Mouse (Mus musculus): ENCODE data around the gene Pkd1l2.

Gene Pkd1l2

GRCm38 (mm10) chr8:117082399-117082872 is at the start of gene Pkd1l2:
Pkd1l2 (minus strand) TSS chr8:117082449.
- DNase-seq = no peak

GRCm38 (mm10) chr8:117127063-117127462 is 44.8 kb upstream of the Pkd1l2 start:
- DNase-seq = no peak

GRCm38 (mm10) chr8:117126411-117126810 is 44.2 kb upstream of the Pkd1l2 start:
- DNase-seq = no peak

GRCm38 (mm10) chr8:117125854-117126253 is 43.6 kb upstream of the Pkd1l2 start:
- DNase-seq = no peak

- DNase-seq = no peak
These were observed 41.8 kb upstream of the Pkd1l2 start for GRCm38 (mm10) chr8:117123850-117124633.

GRCm38 (mm10) chr8:117121277-117121676 is 39.0 kb upstream of the Pkd1l2 start:
- DNase-seq = peak in 1 of 2 experiments; percentile 33

- DNase-seq = no peak
These were observed 36.2 kb upstream of the Pkd1l2 start for GRCm38 (mm10) chr8:117118409-117118808.

GRCm38 (mm10) chr8:117116534-117116933 is 34.3 kb upstream of the Pkd1l2 start:
- DNase-seq = no peak

- peak; percentile 62 to 64 for DNase-seq
These were observed 33.6 kb upstream of the Pkd1l2 start for GRCm38 (mm10) chr8:117115676-117116446.

GRCm38 (mm10) chr8:117115094-117115493 is 32.8 kb upstream of the Pkd1l2 start:
- DNase-seq = no peak

GRCm38 (mm10) chr8:117112261-117112660 is 30.0 kb upstream of the Pkd1l2 start:
- DNase-seq = no peak

GRCm38 (mm10) chr8:117111641-117112040 is 29.4 kb upstream of the Pkd1l2 start:
- peak; percentile 45 to 73 for DNase-seq

GRCm38 (mm10) chr8:117109801-117110390 is 27.6 kb upstream of the Pkd1l2 start:
- DNase-seq = peak; percentile 55 to 79

- no peak for DNase-seq
These were observed 26.9 kb upstream of the Pkd1l2 start for GRCm38 (mm10) chr8:117109018-117109711.

GRCm38 (mm10) chr8:117107533-117107932 is 25.3 kb upstream of the Pkd1l2 start:
- peak; percentile 56 to 75 for DNase-seq

- DNase-seq = peak; percentile 40 to 53
These were observed 15.4 kb upstream of the Pkd1l2 start for GRCm38 (mm10) chr8:117097564-117098191.

GRCm38 (mm10) chr8:117097051-117097563 is 14.9 kb upstream of the Pkd1l2 start:
- no peak for DNase-seq

- DNase-seq = no peak
These were observed 13.4 kb upstream of the Pkd1l2 start, which contains the start of gene Bco1 for GRCm38 (mm10) chr8:117095647-117096046. Bco1 (plus strand) TSS chr8:117095854.

GRCm38 (mm10) chr8:117094053-117094452 is 11.8 kb upstream of the Pkd1l2 start:
- DNase-seq = no peak

- DNase-seq = no peak
These were observed 7.6 kb upstream of the Pkd1l2 start for GRCm38 (mm10) chr8:117089802-117090201.

- no peak for DNase-seq
These were observed 4.8 kb upstream of the Pkd1l2 start for GRCm38 (mm10) chr8:117087036-117087435.

- no peak for DNase-seq
These were observed 3.3 kb upstream of the Pkd1l2 start for GRCm38 (mm10) chr8:117085521-117085920.
